Mouse (Mus musculus): ENCODE measurements at regions not wholly inside any gene's neighbourhood (a gene's known extent, or its start where the extent isn't known, plus 50 kb on each side); places are given as distances from the start of the nearest gene placed in this dataset.

DNA sequence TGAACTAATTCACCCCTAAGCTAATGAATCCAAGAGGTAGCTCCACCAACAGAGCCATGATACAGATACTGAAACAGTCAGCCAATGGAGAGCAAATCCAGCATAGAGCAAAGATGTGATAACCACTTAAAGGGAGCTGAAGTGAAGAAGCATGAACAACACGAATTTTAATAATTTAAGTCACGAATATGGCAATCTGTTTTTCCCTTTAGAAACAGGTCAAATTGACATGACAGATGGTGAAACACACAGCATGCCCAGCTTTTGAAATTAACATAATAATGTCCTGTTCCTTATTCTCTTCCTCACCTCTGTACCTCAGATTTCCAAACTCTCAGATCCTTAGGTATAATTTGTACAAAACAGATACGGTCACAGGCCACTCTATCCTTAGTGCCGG lies 145.9 kb upstream of the Vrk2 start:
- Histone ChIP-seq H3K36me3 (replicated peaks in 1 of 2; ENCODE audit: control insufficient read depth in 1 of 2, insufficient read depth in 1 of 2, low read length in 1 of 2) (no peaks in the 10 kb centered on the region), H3K4me3 (replicated peaks in 1 of 3; ENCODE audit: low read depth in 2 of 3, low read length in 2 of 3, poor library complexity in 1 of 3) (no peak overlapping the region), H3K9me3 (replicated peaks; ENCODE audit: low read length) (peaks cover 2% of the 10 kb centered on the region), H3K4me2 (ENCODE audit: insufficient read depth, low read depth, poor library complexity, severe bottlenecking) (0 out of 2 replicates have a peak overlapping the region, but pooled peaks have one; percentile 5), H3K9ac (ENCODE audit: insufficient read depth, low read depth) (no peak overlapping the region), H3K27ac (ENCODE audit: insufficient read depth, low read depth) (no peak overlapping the region), H3K79me2 (replicated peaks; ENCODE audit: control insufficient read depth, extremely low read depth, insufficient read depth, poor library complexity, severe bottlenecking) (no peaks in the 10 kb centered on the region), H3K4me1 (ENCODE audit: control insufficient read depth in 1 of 2, insufficient read depth in 2 of 2) (no peaks in the 10 kb centered on the region), H3K27me3 (replicated peaks) (no peaks in the 10 kb centered on the region)
- no peak for DNase-seq (ENCODE audit: extremely low read depth)
- in situ Hi-C loops (cut with MboI; ENCODE audit: low pct_ligation_motif_present, low pct_unique_long_range_greater_than_20kb, low sequenced_read_pairs) = no loop called here
- dilution Hi-C loops (cut with MboI; ENCODE audit: extremely low pct_ligation_motif_present, extremely low pct_unique_long_range_greater_than_20kb, low sequenced_read_pairs) = no loop called here
- no peak for TF ChIP-seq JUND (conservative IDR thresholded peaks at IDR 0.05; ENCODE audit: low read depth, low read length)
- TF ChIP-seq MEF2A (IDR thresholded peaks at IDR 0.05; ENCODE audit: borderline replicate concordance, low read depth, low read length) = no peak
- TF ChIP-seq TBP (conservative IDR thresholded peaks at IDR 0.05; ENCODE audit: low read depth, low read length) = no peak
- no peak for TF ChIP-seq RAD21 (IDR thresholded peaks at IDR 0.05; ENCODE audit: low read depth, low read length)
- no peak for TF ChIP-seq ZKSCAN1 (IDR thresholded peaks at IDR 0.05; ENCODE audit: borderline replicate concordance, low read depth, low read length)
- TF ChIP-seq IRF4 (IDR thresholded peaks at IDR 0.05; ENCODE audit: low read depth, low read length) = no peak
- no peak for TF ChIP-seq ETS1 (conservative IDR thresholded peaks at IDR 0.05; ENCODE audit: low read depth, low read length)
- TF ChIP-seq HCFC1 (IDR thresholded peaks at IDR 0.05; ENCODE audit: low read depth, low read length) = no peak
- TF ChIP-seq MXI1 (IDR thresholded peaks at IDR 0.05; ENCODE audit: low read depth, low read length) = no peak
- TF ChIP-seq MAX (IDR thresholded peaks at IDR 0.05; ENCODE audit: low read length) = no peak
- TF ChIP-seq JUN (IDR thresholded peaks at IDR 0.05; ENCODE audit: insufficient read depth, low read depth, low read length) = no peak
- TF ChIP-seq UBTF (IDR thresholded peaks at IDR 0.05; ENCODE audit: low read depth, low read length) = no peak
- no peak for TF ChIP-seq SIN3A (IDR thresholded peaks at IDR 0.05; ENCODE audit: low read length)
- TF ChIP-seq SMC3 (IDR thresholded peaks at IDR 0.05; ENCODE audit: low read depth, low read length) = no peak
- no peak for TF ChIP-seq E2F4 (IDR thresholded peaks at IDR 0.05; ENCODE audit: insufficient replicate concordance, low read depth, low read length)
- no peak for TF ChIP-seq ZC3H11A (IDR thresholded peaks at IDR 0.05; ENCODE audit: low read depth, low read length)
- no peak for TF ChIP-seq NELFE (IDR thresholded peaks at IDR 0.05; ENCODE audit: low read depth, low read length)
- TF ChIP-seq POLR2AphosphoS2 (IDR thresholded peaks at IDR 0.05; ENCODE audit: low read depth, low read length) = no peak

DNA sequence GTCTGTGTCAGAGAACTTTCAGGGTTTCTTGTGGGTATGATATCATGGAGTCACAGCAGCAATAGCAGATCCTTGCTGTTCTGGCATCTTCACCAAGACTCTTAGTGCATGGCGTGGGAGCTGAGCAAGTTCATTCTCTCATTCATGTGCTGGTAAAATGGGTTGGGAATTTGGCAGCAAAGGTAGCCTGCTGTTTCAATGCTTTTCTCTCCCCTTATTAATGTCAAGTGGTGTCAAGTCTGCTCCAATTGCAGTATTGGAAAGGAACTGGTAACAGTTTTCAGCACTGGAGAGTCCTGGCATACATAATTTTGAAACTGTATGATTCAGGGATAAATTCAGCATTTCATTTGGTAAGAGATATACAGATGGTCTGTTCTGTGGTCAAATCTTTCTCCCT lies 133.2 kb upstream of the Vrk2 start:
- Histone ChIP-seq H3K79me2 (replicated peaks; ENCODE audit: control insufficient read depth, extremely low read depth, insufficient read depth, poor library complexity, severe bottlenecking) (no peaks in the 10 kb centered on the region), H3K4me2 (ENCODE audit: insufficient read depth, low read depth, poor library complexity, severe bottlenecking) (no peak overlapping the region), H3K36me3 (replicated peaks in 1 of 2; ENCODE audit: control insufficient read depth in 1 of 2, insufficient read depth in 1 of 2, low read length in 1 of 2) (no peaks in the 10 kb centered on the region), H3K9me3 (replicated peaks; ENCODE audit: low read length) (no peaks in the 10 kb centered on the region), H3K27ac (ENCODE audit: insufficient read depth, low read depth) (no peak overlapping the region), H3K4me1 (ENCODE audit: control insufficient read depth in 1 of 2, insufficient read depth in 2 of 2) (peaks cover 0 to 3% of the 10 kb centered on the region in 2 experiments; a peak in 1 of 4 replicates), H3K27me3 (replicated peaks) (no peaks in the 10 kb centered on the region), H3K4me3 (replicated peaks in 1 of 3; ENCODE audit: low read depth in 2 of 3, low read length in 2 of 3, poor library complexity in 1 of 3) (no peak overlapping the region), H3K9ac (ENCODE audit: insufficient read depth, low read depth) (no peak overlapping the region)
- TF ChIP-seq TBP (conservative IDR thresholded peaks at IDR 0.05; ENCODE audit: low read depth, low read length) = no peak
- TF ChIP-seq RCOR1 (conservative IDR thresholded peaks at IDR 0.05; ENCODE audit: low read depth, low read length) = no peak
- no peak for TF ChIP-seq NRF1 (IDR thresholded peaks at IDR 0.05; ENCODE audit: low read depth, low read length)
- TF ChIP-seq E2F4 (IDR thresholded peaks at IDR 0.05; ENCODE audit: insufficient replicate concordance, low read depth, low read length) = no peak
- TF ChIP-seq RAD21 (IDR thresholded peaks at IDR 0.05; ENCODE audit: low read depth, low read length) = no peak
- no peak for TF ChIP-seq SMC3 (IDR thresholded peaks at IDR 0.05; ENCODE audit: low read depth, low read length)
- TF ChIP-seq SIN3A (IDR thresholded peaks at IDR 0.05; ENCODE audit: low read length) = no peak
- TF ChIP-seq ETS1 (conservative IDR thresholded peaks at IDR 0.05; ENCODE audit: low read depth, low read length) = no peak
- no peak for TF ChIP-seq MAZ (IDR thresholded peaks at IDR 0.05; ENCODE audit: low read depth, low read length)
- TF ChIP-seq NELFE (IDR thresholded peaks at IDR 0.05; ENCODE audit: low read depth, low read length) = no peak
- TF ChIP-seq GABPA (IDR thresholded peaks at IDR 0.05; ENCODE audit: insufficient replicate concordance, low read depth, low read length) = no peak
- no peak for TF ChIP-seq KAT2A (IDR thresholded peaks at IDR 0.05; ENCODE audit: insufficient replicate concordance, low read length)
- TF ChIP-seq ELF1 (IDR thresholded peaks at IDR 0.05; ENCODE audit: low read depth, low read length) = no peak
- TF ChIP-seq CTCF (conservative IDR thresholded peaks at IDR 0.05 in 1 of 2, IDR thresholded peaks at IDR 0.05 in 1 of 2; ENCODE audit: low read depth in 2 of 2, low read length in 2 of 2) = no peak
- no peak for TF ChIP-seq ZMIZ1 (IDR thresholded peaks at IDR 0.05; ENCODE audit: low read depth, low read length)
- no peak for DNase-seq (ENCODE audit: extremely low read depth)
- in situ Hi-C loops (cut with MboI; ENCODE audit: low pct_ligation_motif_present, low pct_unique_long_range_greater_than_20kb, low sequenced_read_pairs) = no loop called here
- dilution Hi-C loops (cut with MboI; ENCODE audit: extremely low pct_ligation_motif_present, extremely low pct_unique_long_range_greater_than_20kb, low sequenced_read_pairs) = no loop called here
